10 mouse cellular contexts compared by ENCODE assay signal in genomic region chr14:80039645-80040272, GRCm38 (mm10). TPM values are rescaled to one million over a fixed set of nuclear protein-coding genes. Genes with fewer than 3 reads are reported as not detected.
DNase-seq lines count a peak whose midpoint lies in the region; ATAC-seq lines count a peak whose summit lies in the region.
"Had no signal": no experiment of that assay in that cellular context is flagged by ENCODE, and none has a peak within 500 bp of the region (broad histone marks: within the 10 kb centered on the region; RNA-seq: fewer than 3 reads in every experiment).

No protein-coding gene starts in this region.

- H3K4me2 ChIP-seq in embryonic facial prominence, embryonic 13.5 days, result no peak overlapping the region
- H3K4me2 ChIP-seq in midbrain, embryonic 13.5 days (replicated peaks), result no peak overlapping the region
- H3K4me2 ChIP-seq: lung, embryonic 15.5 days had no signal

- no peak overlapping the region for H3K27ac ChIP-seq in embryonic facial prominence, embryonic 13.5 days
- H3K27ac ChIP-seq in embryonic facial prominence, embryonic 10.5 days (replicated peaks), result no peak overlapping the region
- H3K27ac ChIP-seq in midbrain, embryonic 13.5 days, result no peak overlapping the region; the same call in 1 of the 2 replicates
- H3K27ac ChIP-seq: lung, embryonic 15.5 days had no signal

- no peaks in the 10 kb centered on the region for H3K9me3 ChIP-seq in embryonic facial prominence, embryonic 13.5 days
- H3K9me3 ChIP-seq in embryonic facial prominence, embryonic 10.5 days, result no peaks in the 10 kb centered on the region
- H3K9me3 ChIP-seq in midbrain, embryonic 13.5 days, result no peaks in the 10 kb centered on the region
- H3K9me3 ChIP-seq: lung, embryonic 15.5 days had no signal

- no peaks in the 10 kb centered on the region for H3K4me1 ChIP-seq in embryonic facial prominence, embryonic 13.5 days
- H3K4me1 ChIP-seq in embryonic facial prominence, embryonic 10.5 days, result no peaks in the 10 kb centered on the region
- peaks cover 4% of the 10 kb centered on the region for H3K4me1 ChIP-seq in midbrain, embryonic 13.5 days (replicated peaks)
- H3K4me1 ChIP-seq: lung, embryonic 15.5 days had no signal

- no peaks in the 10 kb centered on the region for H3K36me3 ChIP-seq in embryonic facial prominence, embryonic 13.5 days
- no peaks in the 10 kb centered on the region for H3K36me3 ChIP-seq in embryonic facial prominence, embryonic 10.5 days (replicated peaks)
- H3K36me3 ChIP-seq in midbrain, embryonic 13.5 days, result no peaks in the 10 kb centered on the region
- H3K36me3 ChIP-seq: lung, embryonic 15.5 days had no signal

- no peak overlapping the region for H3K4me3 ChIP-seq in embryonic facial prominence, embryonic 13.5 days
- no peak overlapping the region for H3K4me3 ChIP-seq in embryonic facial prominence, embryonic 10.5 days
- H3K4me3 ChIP-seq in midbrain, embryonic 13.5 days (replicated peaks), result no peak overlapping the region
- H3K4me3 ChIP-seq: lung, embryonic 15.5 days had no signal

- ATAC-seq in embryonic facial prominence, embryonic 13.5 days (ENCODE audit: insufficient number of reproducible peaks, insufficient read depth, low FRiP score, low TSS enrichment, low read depth), result peak; percentile 48; the same call in 1 of the 2 replicates
- ATAC-seq in midbrain, embryonic 13.5 days, result peak; percentile 83
- ATAC-seq in activated CD4-positive, CD25-positive, alpha-beta regulatory T cell, adult 4 months, result no peak

- no peak for DNase-seq in embryonic facial prominence, embryonic 10.5 days (ENCODE audit: low spot score)
- DNase-seq in ovary, adult 18-20 months (ENCODE audit: low spot score), result peak; percentile 19
- no peak for DNase-seq in ovary, postnatal 10 days (ENCODE audit: low spot score)
- DNase-seq in adrenal gland, adult 18-20 months (ENCODE audit: low spot score in 2 of 2), result no peak
- no peak for DNase-seq in cerebellum, postnatal 10 days
- DNase-seq: cerebellum, postnatal 25 days had no signal

- WGBS in embryonic facial prominence, embryonic 13.5 days, result 67% methylated on average over 4 of the region's 4 CpGs
- WGBS in embryonic facial prominence, embryonic 10.5 days, result 84% methylated on average over 4 of the region's 4 CpGs
- WGBS in midbrain, embryonic 13.5 days, result 61% methylated on average over 4 of the region's 4 CpGs

- H3K9ac ChIP-seq in embryonic facial prominence, embryonic 13.5 days, result no peak overlapping the region
- no peak overlapping the region for H3K9ac ChIP-seq in midbrain, embryonic 13.5 days (replicated peaks)
- H3K9ac ChIP-seq: lung, embryonic 15.5 days had no signal

- no peaks in the 10 kb centered on the region for H3K27me3 ChIP-seq in embryonic facial prominence, embryonic 13.5 days
- H3K27me3 ChIP-seq in embryonic facial prominence, embryonic 10.5 days (replicated peaks; ENCODE audit: low read depth, poor library complexity, severe bottlenecking), result no peaks in the 10 kb centered on the region
- H3K27me3 ChIP-seq in midbrain, embryonic 13.5 days, result no peaks in the 10 kb centered on the region
- H3K27me3 ChIP-seq: lung, embryonic 15.5 days had no signal

RNA-seq across cellular contexts. Expression of gene Olfm4, which starts 55.9 kb away (rescaled TPM):
- 0.24 and 1.0 TPM in 2 replicates for polyA plus RNA-seq in embryonic facial prominence, embryonic 13.5 days (2015; fragmentation: Nextera tagmentation; extraction: Ambion mirVana)
- polyA plus RNA-seq in embryonic facial prominence, embryonic 10.5 days (2016; fragmentation: Nextera tagmentation; extraction: Ambion mirVana), result 0.21 and 0.68 TPM in 2 replicates
- 0.66 and 0.96 TPM in 2 replicates for polyA plus RNA-seq in midbrain, embryonic 13.5 days (2015; fragmentation: Nextera tagmentation; extraction: Ambion mirVana)
- not detected for total RNA-seq in adrenal gland, adult 18-20 months (2021)
- not detected for polyA plus RNA-seq in activated CD4-positive, CD25-positive, alpha-beta regulatory T cell, adult 4 months (2017; shearing (Covaris generic))
